ENCODE assay signal across 17 mouse cellular contexts in genomic region chr12:31318409-31318963, GRCm38 (mm10). TPM values are rescaled to one million over a fixed set of nuclear protein-coding genes. Genes with fewer than 3 reads are reported as not detected.
A peak's percentile ranks its signal among the peaks of the same experiment; 100 is the strongest.
DNase-seq lines count a peak whose midpoint lies in the region; ATAC-seq lines count a peak whose summit lies in the region.
"Had no signal": no experiment of that assay in that cellular context is flagged by ENCODE, and none has a peak within 500 bp of the region (broad histone marks: within the 10 kb centered on the region; RNA-seq: fewer than 3 reads in every experiment).

No protein-coding gene starts in this region.

- H3K9ac ChIP-seq in midbrain, embryonic 16.5 days (ENCODE audit: low read depth, low read length): no peak overlapping the region
- no peak overlapping the region for H3K9ac ChIP-seq in midbrain, embryonic 11.5 days (ENCODE audit: low read length)
- H3K9ac ChIP-seq: embryonic facial prominence, embryonic 13.5 days; limb, embryonic 13.5 days had no signal

- DNase-seq in cerebellum, postnatal 14 days: peak; percentile 32 to 41
- no peak for DNase-seq in cerebellum, adult 9-10 months
- peak; percentile 65 to 73 for DNase-seq in heart, postnatal 10 days
- no peak for DNase-seq in heart, adult 11 months
- DNase-seq in midbrain, embryonic 11.5 days (ENCODE audit: low spot score, missing footprints): no peak
- DNase-seq in heart, postnatal 4 days: peak; percentile 72
- no peak for DNase-seq in urinary bladder, postnatal 25 days (ENCODE audit: low spot score)
- DNase-seq: cerebellum, adult 9-11 months; kidney, adult 8-10 months; lung, adult 18-20 months had no signal

- H3K27me3 ChIP-seq in midbrain, embryonic 16.5 days (ENCODE audit: control insufficient read depth, insufficient read depth, low read depth, low read length): no peaks in the 10 kb centered on the region
- no peaks in the 10 kb centered on the region for H3K27me3 ChIP-seq in midbrain, embryonic 11.5 days (ENCODE audit: control insufficient read depth, insufficient read depth, low read length)
- H3K27me3 ChIP-seq: embryonic facial prominence, embryonic 13.5 days; limb, embryonic 13.5 days had no signal

- H3K27ac ChIP-seq in midbrain, embryonic 16.5 days (ENCODE audit: low read length): no peak overlapping the region
- no peak overlapping the region for H3K27ac ChIP-seq in midbrain, embryonic 11.5 days (ENCODE audit: low read depth, low read length)
- H3K27ac ChIP-seq: embryonic facial prominence, embryonic 13.5 days; heart, adult 2 months; limb, embryonic 13.5 days; midbrain, embryonic 10.5 days; stomach, postnatal 0 days had no signal

- ATAC-seq in midbrain, embryonic 16.5 days: peak; percentile 39; the same call in 1 of the 2 replicates
- no peak for ATAC-seq in midbrain, embryonic 11.5 days (ENCODE audit: low FRiP score)

- intact Hi-C loops in heart, postnatal 10 days (cut with DNase I): loop anchor here (5.0 kb wide), 1 partner anchor 191 kb away; no protein-coding TSS in a partner anchor

- H3K4me3 ChIP-seq in midbrain, embryonic 16.5 days (ENCODE audit: low read depth, low read length): no peak overlapping the region
- H3K4me3 ChIP-seq in midbrain, embryonic 11.5 days (ENCODE audit: low read depth, low read length): no peak overlapping the region
- H3K4me3 ChIP-seq: embryonic facial prominence, embryonic 13.5 days; heart, adult 2 months; limb, embryonic 13.5 days; midbrain, embryonic 10.5 days had no signal

- no peaks in the 10 kb centered on the region for H3K36me3 ChIP-seq in midbrain, embryonic 16.5 days (ENCODE audit: control insufficient read depth, insufficient read depth, low read length)
- H3K36me3 ChIP-seq in midbrain, embryonic 11.5 days (ENCODE audit: control insufficient read depth, insufficient read depth, low read length): no peaks in the 10 kb centered on the region

- no peak overlapping the region for H3K4me2 ChIP-seq in midbrain, embryonic 16.5 days (ENCODE audit: low read length)
- H3K4me2 ChIP-seq in midbrain, embryonic 11.5 days: no peak overlapping the region
- H3K4me2 ChIP-seq: embryonic facial prominence, embryonic 13.5 days; limb, embryonic 13.5 days had no signal

- 77% methylated on average over 10 of the region's 10 CpGs for WGBS in midbrain, embryonic 16.5 days
- 91% methylated on average over 10 of the region's 10 CpGs for WGBS in midbrain, embryonic 11.5 days

- H3K4me1 ChIP-seq in midbrain, embryonic 16.5 days (ENCODE audit: control insufficient read depth, insufficient read depth, low read length): peaks cover 2% of the 10 kb centered on the region; the same call in 1 of the 2 replicates
- no peaks in the 10 kb centered on the region for H3K4me1 ChIP-seq in midbrain, embryonic 11.5 days (ENCODE audit: control insufficient read depth, insufficient read depth, low read length)
- H3K4me1 ChIP-seq: midbrain, embryonic 10.5 days had no signal

- no peaks in the 10 kb centered on the region for H3K9me3 ChIP-seq in midbrain, embryonic 16.5 days (replicated peaks; ENCODE audit: control insufficient read depth, low read length, poor library complexity, severe bottlenecking)
- no peaks in the 10 kb centered on the region for H3K9me3 ChIP-seq in midbrain, embryonic 11.5 days (ENCODE audit: control insufficient read depth, low read length)
- H3K9me3 ChIP-seq: midbrain, embryonic 10.5 days had no signal

RNA-seq across cellular contexts. Expression of gene Dld, which starts 32.8 kb away (rescaled TPM):
- 100 to 1,000 TPM; 373 to 380 TPM for total RNA-seq in heart, postnatal 10 days (2021)
- 122 and 132 TPM in 2 replicates for polyA plus RNA-seq in midbrain, embryonic 16.5 days (2015; fragmentation: Nextera tagmentation; extraction: Ambion mirVana)
- 159 and 186 TPM in 2 replicates for polyA plus RNA-seq in midbrain, embryonic 11.5 days (2014; fragmentation: Nextera tagmentation; extraction: Ambion mirVana)
- 100 to 1,000 TPM; 309 to 328 TPM for total RNA-seq in heart, postnatal 4 days (2021)

RNA-seq across cellular contexts. Expression of gene Lamb1, which starts 53.5 kb away (rescaled TPM):
- 100 to 1,000 TPM; 250 to 255 TPM for total RNA-seq in heart, postnatal 10 days (2021)
- polyA plus RNA-seq in midbrain, embryonic 16.5 days (2015; fragmentation: Nextera tagmentation; extraction: Ambion mirVana): 13.2 and 14.8 TPM in 2 replicates
- polyA plus RNA-seq in midbrain, embryonic 11.5 days (2014; fragmentation: Nextera tagmentation; extraction: Ambion mirVana): 17.3 and 18.5 TPM in 2 replicates
- total RNA-seq in heart, postnatal 4 days (2021): 100 to 1,000 TPM; 266 to 279 TPM
- total RNA-seq: MEL had no signal

Comparison
In these comparisons a context has a peak if more than half of its experiments do, and no peak if none do; other contexts are left out.
1. DNase-seq: peak in cerebellum, postnatal 14 days (2 of 2), heart, postnatal 10 days (2 of 2) and heart, postnatal 4 days (single experiment); none in cerebellum, adult 9-10 months (single experiment), heart, adult 11 months (single experiment), midbrain, embryonic 11.5 days (single experiment) and urinary bladder, postnatal 25 days (single experiment).